Comparison of ENCODE assay signal across 8 mouse cellular contexts in genomic region chr17:87532158-87532545, GRCm38 (mm10).
DNase-seq lines count a peak whose midpoint lies in the region; ATAC-seq lines count a peak whose summit lies in the region.

No protein-coding gene starts in this region.

- WGBS in neural tube, embryonic 11.5 days = 19% methylated on average over 9 of the region's 9 CpGs
- 3% methylated on average over 9 of the region's 9 CpGs for WGBS in heart, embryonic 11.5 days (ENCODE audit: insufficient replicate concordance)
- 7% methylated on average over 9 of the region's 9 CpGs for WGBS in limb, embryonic 11.5 days
- WGBS in midbrain, embryonic 12.5 days = 8% methylated on average over 9 of the region's 9 CpGs

- H3K4me2 ChIP-seq in neural tube, embryonic 11.5 days (ENCODE audit: low read depth) = peak overlapping the region; percentile 57
- H3K4me2 ChIP-seq in heart, embryonic 11.5 days = peak overlapping the region; percentile 75
- peak overlapping the region; percentile 24; the same call in 1 of the 2 replicates for H3K4me2 ChIP-seq in limb, embryonic 11.5 days (ENCODE audit: low read depth, severe bottlenecking)
- H3K4me2 ChIP-seq in midbrain, embryonic 12.5 days (replicated peaks) = peak overlapping the region; percentile 65

- H3K9ac ChIP-seq in neural tube, embryonic 11.5 days (ENCODE audit: low read length) = no peak overlapping the region
- peak overlapping the region; percentile 43; the same call in 1 of the 2 replicates for H3K9ac ChIP-seq in heart, embryonic 11.5 days (ENCODE audit: low read depth, low read length)
- no peak overlapping the region for H3K9ac ChIP-seq in limb, embryonic 11.5 days (ENCODE audit: low read length)
- H3K9ac ChIP-seq in midbrain, embryonic 12.5 days (replicated peaks) = no peak overlapping the region

- DNase-seq in neural tube, embryonic 11.5 days (ENCODE audit: low spot score) = no peak
- DNase-seq in neural tube, embryonic 10.5 days (ENCODE audit: extremely low spot score, low spot score) = no peak
- DNase-seq in limb, embryonic 11.5 days (ENCODE audit: low spot score) = no peak
- no peak for DNase-seq in cerebellum, postnatal 14 days
- no peak for DNase-seq in natural killer cell, adult 2 months (ENCODE audit: low spot score in 2 of 2)
- DNase-seq in yolk sac, embryonic 10.5 days (ENCODE audit: low spot score) = no peak

- H3K9me3 ChIP-seq in neural tube, embryonic 11.5 days (ENCODE audit: control insufficient read depth, low read length) = no peaks in the 10 kb centered on the region
- no peaks in the 10 kb centered on the region for H3K9me3 ChIP-seq in heart, embryonic 11.5 days (replicated peaks; ENCODE audit: control insufficient read depth, low read length)
- no peaks in the 10 kb centered on the region for H3K9me3 ChIP-seq in limb, embryonic 11.5 days (ENCODE audit: control insufficient read depth, low read length)
- no peaks in the 10 kb centered on the region for H3K9me3 ChIP-seq in midbrain, embryonic 12.5 days

- H3K36me3 ChIP-seq in neural tube, embryonic 11.5 days (ENCODE audit: control insufficient read depth, insufficient read depth, low read length) = no peaks in the 10 kb centered on the region
- H3K36me3 ChIP-seq in heart, embryonic 11.5 days (ENCODE audit: control insufficient read depth, insufficient read depth, low read length) = no peaks in the 10 kb centered on the region
- H3K36me3 ChIP-seq in limb, embryonic 11.5 days (ENCODE audit: control insufficient read depth, insufficient read depth, low read length) = no peaks in the 10 kb centered on the region
- no peaks in the 10 kb centered on the region for H3K36me3 ChIP-seq in midbrain, embryonic 12.5 days

- peaks cover 6% of the 10 kb centered on the region for H3K4me1 ChIP-seq in neural tube, embryonic 11.5 days (ENCODE audit: control insufficient read depth, insufficient read depth, low read length)
- peaks cover 20% of the 10 kb centered on the region for H3K4me1 ChIP-seq in heart, embryonic 11.5 days (ENCODE audit: control insufficient read depth, insufficient read depth, low read length)
- no peaks in the 10 kb centered on the region; the same call in 1 of the 2 replicates for H3K4me1 ChIP-seq in limb, embryonic 11.5 days (ENCODE audit: control insufficient read depth, insufficient read depth, low read length)
- peaks cover 17% of the 10 kb centered on the region for H3K4me1 ChIP-seq in midbrain, embryonic 12.5 days

- no peaks in the 10 kb centered on the region for H3K27me3 ChIP-seq in neural tube, embryonic 11.5 days (ENCODE audit: control insufficient read depth, insufficient read depth, low read length)
- no peaks in the 10 kb centered on the region for H3K27me3 ChIP-seq in heart, embryonic 11.5 days (ENCODE audit: control insufficient read depth, insufficient read depth, low read length)
- H3K27me3 ChIP-seq in limb, embryonic 11.5 days (ENCODE audit: control insufficient read depth, insufficient read depth, low read length) = no peaks in the 10 kb centered on the region
- peaks cover 13% of the 10 kb centered on the region; the same call in 1 of the 2 replicates for H3K27me3 ChIP-seq in midbrain, embryonic 12.5 days

- ATAC-seq in neural tube, embryonic 11.5 days (ENCODE audit: insufficient read depth, low FRiP score, low TSS enrichment) = no peak
- ATAC-seq in heart, embryonic 11.5 days (replicated peaks; ENCODE audit: insufficient number of reproducible peaks, low FRiP score, low TSS enrichment) = no peak
- no peak for ATAC-seq in limb, embryonic 11.5 days (ENCODE audit: insufficient number of reproducible peaks, low FRiP score, low TSS enrichment, low read depth)
- no peak for ATAC-seq in midbrain, embryonic 12.5 days (ENCODE audit: low FRiP score, low read depth)

- H3K4me3 ChIP-seq in neural tube, embryonic 11.5 days (ENCODE audit: low read depth, low read length) = no peak overlapping the region
- H3K4me3 ChIP-seq in heart, embryonic 11.5 days (ENCODE audit: low read depth, low read length) = peak overlapping the region; percentile 38
- no peak overlapping the region; the same call in 1 of the 2 replicates for H3K4me3 ChIP-seq in limb, embryonic 11.5 days (ENCODE audit: low read depth, low read length)
- peak overlapping the region; percentile 44; the same call in 1 of the 2 replicates for H3K4me3 ChIP-seq in midbrain, embryonic 12.5 days

- no peak overlapping the region for H3K27ac ChIP-seq in neural tube, embryonic 11.5 days (ENCODE audit: low read depth, low read length)
- H3K27ac ChIP-seq in heart, embryonic 11.5 days (ENCODE audit: low read depth, low read length) = peak overlapping the region; percentile 79
- H3K27ac ChIP-seq in limb, embryonic 11.5 days (replicated peaks; ENCODE audit: low read depth, low read length) = no peak overlapping the region
- no peak overlapping the region for H3K27ac ChIP-seq in midbrain, embryonic 12.5 days (replicated peaks)

Comparison
In these comparisons a context has a peak if more than half of its experiments do, and no peak if none do; other contexts are left out.
1. H3K4me2 ChIP-seq: peak in every context shown above with its lines; median percentile 75 in heart, embryonic 11.5 days; 65 in midbrain, embryonic 12.5 days; 57 in neural tube, embryonic 11.5 days; 24 in limb, embryonic 11.5 days.
2. H3K4me3 ChIP-seq: peak in heart, embryonic 11.5 days (single experiment) and midbrain, embryonic 12.5 days (single experiment); none in neural tube, embryonic 11.5 days (single experiment) and limb, embryonic 11.5 days (single experiment).